Mouse (Mus musculus) embryonic fibroblast, embryonic 13.5 days (primary cell): Measurements from ENCODE around the gene Hp.

Experiments
- CTCF ChIP-seq: IDR thresholded peaks from 2 replicates; pipeline ENCODE4 v1.5.1; 2011; ENCODE audit warnings: mild to moderate bottlenecking, control low read depth, low read length, moderate library complexity, borderline replicate concordance; ENCODE audit not compliant: insufficient read depth
- POLR2A ChIP-seq: IDR thresholded peaks from 2 replicates; pipeline ENCODE4 v1.6.1; 2011; ENCODE audit warnings: low read depth, mild to moderate bottlenecking, control low read depth, low read length, moderate library complexity

DNA sequence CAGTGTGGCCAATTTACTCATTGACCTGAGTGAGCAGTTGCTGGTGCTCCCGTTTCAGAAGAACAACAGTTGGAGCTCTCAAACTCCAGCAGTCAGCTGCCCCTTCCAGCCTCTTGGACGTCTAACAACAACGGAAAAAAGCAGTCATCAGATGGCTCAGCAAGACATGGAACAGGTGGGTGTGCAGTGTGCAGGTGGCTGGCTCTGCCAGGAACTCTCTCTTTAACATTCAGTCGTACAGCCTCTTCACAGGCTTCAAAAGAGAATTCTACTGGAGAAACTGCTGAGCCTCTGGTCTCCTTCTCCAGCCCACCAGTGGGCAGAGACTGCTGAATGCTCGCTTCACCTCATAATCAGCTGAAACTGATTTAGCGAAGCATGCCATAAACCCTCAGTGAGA is 49.7 kb upstream of the Hp start:
- TF ChIP-seq CTCF (no peak), POLR2A (no peak)
